Mouse (Mus musculus): ENCODE measurements at regions not wholly inside any gene's neighbourhood (a gene's known extent, or its start where the extent isn't known, plus 50 kb on each side); places are given as distances from the start of the nearest gene placed in this dataset.

GRCm38 (mm10) chr8:74293621-74294020 is 579.4 kb upstream of the Isx start:
- DNase-seq (ENCODE audit: low spot score), result no peak

GRCm38 (mm10) chr8:74297698-74298097 is 575.3 kb upstream of the Isx start:
- no peak for DNase-seq (ENCODE audit: low spot score)

- DNase-seq (ENCODE audit: low spot score), result peak; percentile 56
These were observed 563.2 kb upstream of the Isx start for GRCm38 (mm10) chr8:74309810-74310209.

- DNase-seq (ENCODE audit: low spot score), result no peak
These were observed 557.6 kb upstream of the Isx start for GRCm38 (mm10) chr8:74315382-74315781.

GRCm38 (mm10) chr8:74327521-74327920 is 545.5 kb upstream of the Isx start:
- no peak for DNase-seq (ENCODE audit: low spot score)

GRCm38 (mm10) chr8:74344010-74344409 is 529.0 kb upstream of the Isx start:
- no peak for DNase-seq (ENCODE audit: low spot score)
